Mouse (Mus musculus) spleen, adult 2 months (tissue): ENCODE measurements around the gene Ftsj1. TPM values are rescaled to one million over a fixed set of nuclear protein-coding genes. Genes with fewer than 3 reads are reported as not detected.

Source experiments
- DNase-seq, 2 experiments: peaks; one replicate each; pipeline versions ENCODE4 v3.0.0 to v3.0.0-alpha.2; 2012 to 2021; ENCODE audit warnings: low spot score in 2 of 2, low read depth in 1 of 2
- H3K27ac ChIP-seq: fragments of 200-500 bp; 2 replicates; pipeline ENCODE4 v1.5.1; 2012; ENCODE audit warnings: low read length, inconsistent platforms; ENCODE audit not compliant: insufficient read depth
- H3K27me3 ChIP-seq: fragments of 200-500 bp; 2 replicates; pipeline ENCODE4 v1.6.1; 2012; ENCODE audit warnings: mild to moderate bottlenecking, moderate library complexity, low read length, inconsistent platforms; ENCODE audit not compliant: control insufficient read depth, insufficient read depth
- H3K36me3 ChIP-seq: fragments of 200-500 bp; 2 replicates; pipeline ENCODE4 v1.6.1; 2012; ENCODE audit warnings: mild to moderate bottlenecking, low read length, inconsistent platforms; ENCODE audit not compliant: control insufficient read depth, insufficient read depth
- H3K4me1 ChIP-seq: fragments of 200-500 bp; 2 replicates; pipeline ENCODE4 v1.6.1; 2011; ENCODE audit warnings: inconsistent platforms; ENCODE audit not compliant: control insufficient read depth, insufficient read depth, insufficient read length
- H3K4me3 ChIP-seq: fragments of 200-500 bp; 2 replicates; pipeline ENCODE4 v1.5.1; 2011; ENCODE audit warnings: mild to moderate bottlenecking, inconsistent platforms; ENCODE audit not compliant: insufficient read depth, insufficient read length; ENCODE audit errors: extremely low read depth
- CTCF ChIP-seq: fragments of 200-500 bp; IDR thresholded peaks from 2 replicates; pipeline ENCODE4 v1.5.1; 2011; ENCODE audit warnings: mild to moderate bottlenecking, inconsistent platforms; ENCODE audit not compliant: insufficient read depth, insufficient read length, insufficient replicate concordance; ENCODE audit errors: extremely low read depth
- POLR2A ChIP-seq: fragments of 200-500 bp; IDR thresholded peaks from 2 replicates; pipeline ENCODE4 v1.6.1; 2011; ENCODE audit warnings: low read depth, low read length, inconsistent platforms
- WGBS: fragments of 180-500 bp; shearing (Covaris S2); methylation state at CpG from one replicate; pipeline ENCODE4 v1.1.7; 2018; 5-methylcytosine and 5-hydroxymethylcytosine counted together
- polyA plus RNA-seq: library from polyadenylated mRNA; depleted of rRNA; stranded (reverse); fragments of >200 nt; gene quantifications from 2 replicates; pipeline ENCODE4 v1.2.3, GENCODE M21; 2012

The Ftsj1 gene
- polyA plus RNA-seq, 1 experiment, result 17.0 TPM

DNA sequence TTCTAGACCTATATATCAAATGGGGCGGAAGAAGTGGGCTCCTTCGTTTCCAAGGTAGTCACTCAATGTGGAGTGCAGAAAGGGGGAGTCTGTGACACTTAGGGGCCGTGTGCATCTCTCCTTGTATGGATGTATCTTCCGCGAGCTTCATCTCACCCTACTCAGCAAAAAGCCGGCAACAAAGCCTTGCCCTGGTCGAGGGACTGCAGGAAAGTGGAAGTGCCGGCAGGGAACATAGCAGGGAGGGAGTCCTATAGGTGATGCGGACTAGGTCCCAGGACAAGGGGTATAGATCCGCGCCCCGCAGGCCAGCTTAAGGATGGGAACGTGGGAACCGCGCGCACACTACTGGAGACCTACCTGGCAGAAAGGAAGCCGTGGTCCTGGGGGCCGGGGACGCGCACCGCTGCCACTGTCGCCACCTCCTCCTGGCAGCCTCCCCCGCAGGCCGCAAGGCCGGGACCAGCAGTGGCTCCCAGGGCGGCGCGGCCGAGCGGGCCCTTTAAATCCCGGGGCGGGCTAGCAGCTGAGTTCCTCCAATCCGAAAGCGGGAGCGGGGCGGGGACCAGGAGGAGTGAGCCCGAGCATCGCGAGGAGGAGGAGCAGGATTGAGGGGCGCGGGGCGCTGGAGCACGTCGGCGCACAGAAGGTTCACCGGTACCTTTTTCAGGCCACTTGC, 46.1 kb downstream of the Ftsj1 start, which contains the start of gene Porcn:
Gene Porcn, minus strand, starts transcription at position 511 of the 679 bp plus-strand sequence.
- peak in 1 of 2 experiments; percentile 10 for DNase-seq
- peaks cover 2% of the 10 kb centered on the region; the same call in 1 of the 2 replicates for H3K27me3 ChIP-seq
- TF ChIP-seq CTCF (no peak), POLR2A (no peak)

GRCm38 (mm10) chrX:8205551-8205950, 46.7 kb downstream of the Ftsj1 start:
- H3K4me1 ChIP-seq, result peaks cover 4% of the 10 kb centered on the region
- H3K4me3 ChIP-seq, result no peak overlapping the region
- no peaks in the 10 kb centered on the region for H3K36me3 ChIP-seq
- peaks cover 2% of the 10 kb centered on the region; the same call in 1 of the 2 replicates for H3K27me3 ChIP-seq
- no peak for TF ChIP-seq POLR2A
- no peak for TF ChIP-seq CTCF
- WGBS, result 62% methylated on average over 7 of the region's 7 CpGs
- DNase-seq, result no peak
- H3K27ac ChIP-seq, result no peak overlapping the region

More for the DNA sequence above, 46.1 kb downstream of the Ftsj1 start, which contains the start of gene Porcn:
- 25% methylated on average over 46 of the region's 46 CpGs for WGBS
- Histone ChIP-seq H3K27ac (no peak within 1 kb of the TSS), H3K36me3 (no peaks in the 10 kb centered on the region), H3K4me1 (peaks cover 4% of the 10 kb centered on the region), H3K4me3 (peak within 1 kb of the TSS; percentile 44)

GRCm38 (mm10) chrX:8205088-8205487, 47.1 kb downstream of the Ftsj1 start:
- no peak for TF ChIP-seq CTCF
- TF ChIP-seq POLR2A, result no peak
- peaks cover 2% of the 10 kb centered on the region; the same call in 1 of the 2 replicates for H3K27me3 ChIP-seq
- no peak overlapping the region for H3K4me3 ChIP-seq
- H3K36me3 ChIP-seq, result no peaks in the 10 kb centered on the region
- DNase-seq, result no peak
- peaks cover 4% of the 10 kb centered on the region for H3K4me1 ChIP-seq
- H3K27ac ChIP-seq, result no peak overlapping the region
- 71% methylated on average over 4 of the region's 4 CpGs for WGBS

GRCm38 (mm10) chrX:8204076-8204475, 48.1 kb downstream of the Ftsj1 start:
- Histone ChIP-seq H3K36me3 (no peaks in the 10 kb centered on the region), H3K27ac (no peak overlapping the region), H3K4me3 (no peak overlapping the region), H3K4me1 (peaks cover 4% of the 10 kb centered on the region), H3K27me3 (peaks cover 2% of the 10 kb centered on the region; the same call in 1 of the 2 replicates)
- 81% methylated on average over 10 of the region's 10 CpGs for WGBS
- no peak for DNase-seq
- TF ChIP-seq POLR2A, result no peak
- no peak for TF ChIP-seq CTCF

GRCm38 (mm10) chrX:8203105-8203504, 49.1 kb downstream of the Ftsj1 start:
- DNase-seq, result no peak
- H3K27ac ChIP-seq, result no peak overlapping the region
- H3K4me3 ChIP-seq, result no peak overlapping the region
- TF ChIP-seq CTCF (no peak), POLR2A (no peak)
- 86% methylated on average over 14 of the region's 14 CpGs for WGBS
- H3K36me3 ChIP-seq, result no peaks in the 10 kb centered on the region
- H3K4me1 ChIP-seq, result peaks cover 4% of the 10 kb centered on the region
- H3K27me3 ChIP-seq, result peaks cover 2% of the 10 kb centered on the region; the same call in 1 of the 2 replicates

DNA sequence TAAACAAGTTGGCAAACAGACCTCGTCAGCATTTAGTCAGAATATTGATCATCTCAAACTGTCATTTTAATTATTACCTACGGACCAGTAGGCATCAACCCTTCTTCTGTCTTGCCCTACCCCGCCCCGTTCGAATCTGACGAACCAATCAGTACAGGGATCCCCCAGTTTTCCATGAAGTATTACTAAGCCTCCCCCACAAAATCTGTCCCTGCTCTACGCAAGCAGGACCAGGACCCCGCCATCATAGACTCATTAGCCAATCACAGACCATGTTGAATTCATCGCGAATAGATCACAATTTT, 58.8 kb downstream of the Ftsj1 start, which contains the start of gene Ebp:
Gene Ebp, minus strand, starts transcription at position 94 of the 305 bp plus-strand sequence.
- H3K27ac ChIP-seq, result peak within 1 kb of the TSS; percentile 69

More for the DNA sequence above, 58.8 kb downstream of the Ftsj1 start, which contains the start of gene Ebp:
- H3K4me1 ChIP-seq, result no peaks in the 10 kb centered on the region; the same call in 1 of the 2 replicates
- 32% methylated on average over 10 of the region's 10 CpGs for WGBS
- no peaks in the 10 kb centered on the region for H3K27me3 ChIP-seq
- peak in 1 of 2 experiments; percentile 3 for DNase-seq
- H3K36me3 ChIP-seq, result 0 out of 2 replicates have a peak, but pooled peaks cover 1% of the 10 kb centered on the region
- peak within 1 kb of the TSS; percentile 85 for H3K4me3 ChIP-seq
- TF ChIP-seq CTCF (no peak), POLR2A (no peak)
